Mouse (Mus musculus): ENCODE measurements around the gene Rpl37.

DNA sequence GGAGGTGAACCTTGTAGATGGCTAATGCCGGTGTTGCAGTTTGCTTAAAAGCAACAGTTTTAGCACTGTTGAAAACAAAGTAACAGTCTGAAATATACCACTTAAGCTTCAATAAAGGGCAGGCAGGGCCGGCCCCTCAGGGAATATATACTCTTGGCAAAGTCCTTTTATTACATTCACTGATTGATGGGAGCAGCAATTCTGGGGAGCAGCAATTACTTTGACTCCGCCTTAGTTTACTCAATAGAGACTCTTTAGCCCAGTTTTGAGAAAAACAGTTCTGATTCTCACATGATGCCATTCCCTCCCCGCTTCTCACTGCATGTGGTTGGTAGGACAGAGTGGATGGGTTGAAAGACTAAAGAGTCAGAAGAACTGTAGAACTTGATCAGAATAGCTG, 32.7 kb downstream of the Rpl37 start:
- no peak for TF ChIP-seq EP300 (IDR thresholded peaks at IDR 0.05)
- no peak for TF ChIP-seq CTCF (IDR thresholded peaks at IDR 0.05)

All from lung, postnatal 0 days (tissue).